Mouse (Mus musculus) MEL (cell line): ENCODE measurements around the gene Syt2. TPM values are rescaled to one million over a fixed set of nuclear protein-coding genes. Genes with fewer than 3 reads are reported as not detected.

ENCODE experiments used
- DNase-seq: peaks from one replicate; pipeline ENCODE4 v3.0.0; 2011; ENCODE audit warnings: low read depth, low spot score
- H3K27ac ChIP-seq: 2 replicates; pipeline ENCODE4 v1.5.1; 2012; ENCODE audit warnings: low read depth, mild to moderate bottlenecking, control low read depth, low read length, moderate library complexity; ENCODE audit not compliant: control insufficient read depth
- H3K27me3 ChIP-seq, 2 experiments: fragments of 150-350 bp in 1 of 2; sonication (generic) in 1 of 2; 2 replicates each; pipeline ENCODE4 v1.6.1; 2012; ENCODE audit warnings: low read length in 2 of 2, mild to moderate bottlenecking in 2 of 2, improper control_type of control experiment in 1 of 2, moderate library complexity in 1 of 2; ENCODE audit not compliant: insufficient read depth in 2 of 2, control insufficient read depth in 1 of 2
- H3K36me3 ChIP-seq, 2 experiments: 2 replicates each; pipeline ENCODE4 v1.6.1; 2012 to 2014; ENCODE audit warnings: low read length in 2 of 2, improper control_type of control experiment in 1 of 2, inconsistent platforms in 1 of 2, mild to moderate bottlenecking in 1 of 2; ENCODE audit not compliant: insufficient read depth in 2 of 2, control insufficient read depth in 1 of 2
- H3K4me1 ChIP-seq, 2 experiments: fragments of 150-350 bp in 1 of 2; sonication (generic) in 1 of 2; 2 replicates each; pipeline ENCODE4 v1.6.1; 2012; ENCODE audit warnings: low read length in 2 of 2, improper control_type of control experiment in 1 of 2, mild to moderate bottlenecking in 1 of 2; ENCODE audit not compliant: insufficient read depth in 2 of 2, control insufficient read depth in 1 of 2
- H3K4me3 ChIP-seq, 2 experiments: fragments of 150-350 bp in 1 of 2; sonication (generic) in 1 of 2; 2 replicates each; pipeline ENCODE4 v1.5.1; 2012; ENCODE audit warnings: low read depth in 2 of 2, low read length in 2 of 2, mild to moderate bottlenecking in 2 of 2, moderate library complexity in 2 of 2, control low read depth in 1 of 2, improper control_type of control experiment in 1 of 2; ENCODE audit not compliant: control insufficient read depth in 1 of 2, insufficient read depth in 1 of 2
- H3K79me2 ChIP-seq: 2 replicates; pipeline ENCODE4 v1.6.1; 2012; ENCODE audit warnings: mild to moderate bottlenecking, low read length, moderate library complexity; ENCODE audit not compliant: control insufficient read depth, poor library complexity, insufficient read depth
- H3K9ac ChIP-seq: 2 replicates; pipeline ENCODE4 v1.6.1; 2012; ENCODE audit warnings: low read depth, mild to moderate bottlenecking, control low read depth, low read length, moderate library complexity; ENCODE audit not compliant: control insufficient read depth, poor library complexity, severe bottlenecking
- H3K9me3 ChIP-seq: fragments of 150-350 bp; sonication (generic); replicated peaks from 2 replicates; pipeline ENCODE4 v1.6.1; 2012; ENCODE audit warnings: mild to moderate bottlenecking, low read length, improper control_type of control experiment, moderate library complexity; ENCODE audit not compliant: insufficient read depth
- BHLHE40 ChIP-seq: IDR thresholded peaks from 2 replicates; pipeline ENCODE4 v1.6.1; 2012; ENCODE audit warnings: low read depth, mild to moderate bottlenecking, inconsistent platforms, low read length, improper control_type of control experiment, borderline replicate concordance
- CHD1 ChIP-seq: IDR thresholded peaks from 2 replicates; pipeline ENCODE4 v1.6.1; 2012; ENCODE audit warnings: low read depth, mild to moderate bottlenecking, inconsistent platforms, low read length, improper control_type of control experiment
- CHD2 ChIP-seq: IDR thresholded peaks from 2 replicates; pipeline ENCODE4 v1.6.1; 2011; ENCODE audit warnings: low read length, improper control_type of control experiment
- CTCF ChIP-seq, 3 experiments: IDR thresholded peaks in 2 of 3; conservative IDR thresholded peaks in 1 of 3; 2 replicates each; pipeline ENCODE4 v1.5.1; 2011 to 2012; ENCODE audit warnings: low read length in 3 of 3, low read depth in 2 of 3, mild to moderate bottlenecking in 2 of 3, improper control_type of control experiment in 1 of 3, inconsistent platforms in 1 of 3, mixed read lengths in 1 of 3, moderate library complexity in 1 of 3; ENCODE audit not compliant: control insufficient read depth in 1 of 3, insufficient read depth in 1 of 3, poor library complexity in 1 of 3, severe bottlenecking in 1 of 3
- E2F4 ChIP-seq: IDR thresholded peaks from 2 replicates; pipeline ENCODE4 v1.6.1; 2011; ENCODE audit warnings: low read depth, low read length, improper control_type of control experiment, borderline replicate concordance
- ELF1 ChIP-seq: IDR thresholded peaks from 2 replicates; pipeline ENCODE4 v1.6.1; 2014; ENCODE audit warnings: low read depth, mild to moderate bottlenecking, inconsistent platforms, low read length, improper control_type of control experiment, moderate library complexity
- ETS1 ChIP-seq: IDR thresholded peaks from 2 replicates; pipeline ENCODE4 v1.6.1; 2012; ENCODE audit warnings: low read depth, mild to moderate bottlenecking, inconsistent platforms, low read length, improper control_type of control experiment, moderate library complexity
- GATA1 ChIP-seq: IDR thresholded peaks from 2 replicates; pipeline ENCODE4 v1.6.1; 2011; ENCODE audit warnings: low read depth, low read length, improper control_type of control experiment
- HCFC1 ChIP-seq: IDR thresholded peaks from 2 replicates; pipeline ENCODE4 v1.6.1; 2012; ENCODE audit warnings: low read depth, mild to moderate bottlenecking, inconsistent platforms, low read length, improper control_type of control experiment, moderate library complexity
- MAZ ChIP-seq: IDR thresholded peaks from 2 replicates; pipeline ENCODE4 v1.6.1; 2012; ENCODE audit warnings: low read depth, mild to moderate bottlenecking, inconsistent platforms, low read length, improper control_type of control experiment
- NELFE ChIP-seq: IDR thresholded peaks from 2 replicates; pipeline ENCODE4 v1.6.1; 2011; ENCODE audit warnings: low read depth, low read length, improper control_type of control experiment
- NRF1 ChIP-seq: IDR thresholded peaks from 2 replicates; pipeline ENCODE4 v1.6.1; 2014; ENCODE audit warnings: low read depth, mild to moderate bottlenecking, inconsistent platforms, low read length, improper control_type of control experiment, moderate library complexity; ENCODE audit not compliant: poor library complexity, insufficient read depth, severe bottlenecking
- POLR2A ChIP-seq, 2 experiments: IDR thresholded peaks; 2 replicates each; pipeline ENCODE4 v1.6.1; 2011 to 2012; ENCODE audit warnings: low read length in 2 of 2, mild to moderate bottlenecking in 2 of 2, control low read depth in 1 of 2, improper control_type of control experiment in 1 of 2, low read depth in 1 of 2, moderate library complexity in 1 of 2; ENCODE audit not compliant: control insufficient read depth in 1 of 2, insufficient read depth in 1 of 2, poor library complexity in 1 of 2
- POLR2AphosphoS5 ChIP-seq: IDR thresholded peaks from 2 replicates; pipeline ENCODE4 v1.6.1; 2012; ENCODE audit warnings: low read depth, borderline replicate concordance, mild to moderate bottlenecking, inconsistent platforms, low read length, moderate library complexity, mixed read lengths
- RAD21 ChIP-seq: IDR thresholded peaks from 2 replicates; pipeline ENCODE4 v1.6.1; 2011; ENCODE audit warnings: mild to moderate bottlenecking, low read depth, low read length, improper control_type of control experiment
- RCOR1 ChIP-seq: IDR thresholded peaks from 2 replicates; pipeline ENCODE4 v1.6.1; 2012; ENCODE audit warnings: low read depth, mild to moderate bottlenecking, inconsistent platforms, low read length, improper control_type of control experiment
- SIN3A ChIP-seq: IDR thresholded peaks from 2 replicates; pipeline ENCODE4 v1.6.1; 2012; ENCODE audit warnings: low read length, improper control_type of control experiment, inconsistent platforms
- SMC3 ChIP-seq: IDR thresholded peaks from 2 replicates; pipeline ENCODE4 v1.6.1; 2011; ENCODE audit warnings: low read depth, low read length, improper control_type of control experiment
- TBP ChIP-seq: IDR thresholded peaks from 2 replicates; pipeline ENCODE4 v1.8.0; 2011; ENCODE audit warnings: low read depth, low read length, improper control_type of control experiment
- TCF12 ChIP-seq: IDR thresholded peaks from 2 replicates; pipeline ENCODE4 v1.6.1; 2014; ENCODE audit warnings: low read depth, mild to moderate bottlenecking, inconsistent platforms, low read length, improper control_type of control experiment, moderate library complexity
- USF1 ChIP-seq: IDR thresholded peaks from 2 replicates; pipeline ENCODE4 v1.6.1; 2014; ENCODE audit warnings: low read depth, mild to moderate bottlenecking, inconsistent platforms, low read length, improper control_type of control experiment, moderate library complexity
- ZC3H11A ChIP-seq: IDR thresholded peaks from 2 replicates; pipeline ENCODE4 v1.6.1; 2012; ENCODE audit warnings: low read depth, mild to moderate bottlenecking, inconsistent platforms, low read length, improper control_type of control experiment
- ZKSCAN1 ChIP-seq: IDR thresholded peaks from 2 replicates; pipeline ENCODE4 v1.6.1; 2012; ENCODE audit warnings: low read depth, mild to moderate bottlenecking, inconsistent platforms, low read length, improper control_type of control experiment, moderate library complexity
- ZMIZ1 ChIP-seq: IDR thresholded peaks from 2 replicates; pipeline ENCODE4 v1.6.1; 2012; ENCODE audit warnings: low read depth, mild to moderate bottlenecking, inconsistent platforms, low read length, improper control_type of control experiment, moderate library complexity
- ZNF384 ChIP-seq: IDR thresholded peaks from 2 replicates; pipeline ENCODE4 v1.6.1; 2012; ENCODE audit warnings: low read depth, mild to moderate bottlenecking, inconsistent platforms, low read length, improper control_type of control experiment
- polyA plus RNA-seq, 2 experiments: library from polyadenylated mRNA; stranded (reverse) in 1 of 2; unstranded in 1 of 2; fragments of >175 nt in 1 of 2; fragments of >200 nt in 1 of 2; gene quantifications; 2 replicates each; pipeline versions ENCODE4 v1.2.1 to v1.2.4; 2012; ENCODE audit warnings: low replicate concordance in 2 of 2, low read depth in 1 of 2; ENCODE audit not compliant: insufficient read length in 2 of 2, insufficient read depth in 1 of 2, missing spikeins in 1 of 2
- total RNA-seq: library from RNA; depleted of rRNA; stranded (reverse); fragments of 300-350 nt; gene quantifications from 2 replicates; pipeline ENCODE4 v1.2.3, GENCODE M21; 2012

Gene Syt2
- total and polyA plus RNA-seq, 3 experiments: 0.31 TPM; not detected in 2

DNA sequence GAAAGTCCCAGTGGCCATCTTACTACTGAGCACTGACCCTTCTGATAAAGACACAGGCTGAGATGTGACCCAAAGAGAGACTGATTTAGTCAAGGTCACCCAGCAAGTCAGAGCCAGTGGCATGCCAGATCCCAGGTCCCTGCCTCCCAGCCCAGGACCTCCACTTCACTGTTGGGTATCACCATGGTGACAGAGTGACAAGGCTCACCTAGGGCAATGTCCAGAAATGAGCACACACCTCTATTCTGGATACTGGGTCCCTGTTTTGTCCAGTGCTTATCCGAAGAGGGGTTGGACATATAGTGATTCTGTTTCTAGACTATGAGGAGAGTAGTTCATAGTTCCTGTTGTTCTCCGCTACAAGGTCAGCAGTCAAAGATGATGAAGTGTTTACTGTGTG is 56.8 kb downstream of the Syt2 start:
- no peak for DNase-seq
- H3K36me3 ChIP-seq: no peaks in the 10 kb centered on the region
- no peaks in the 10 kb centered on the region for H3K4me1 ChIP-seq
- no peak overlapping the region for H3K4me3 ChIP-seq
- H3K9me3 ChIP-seq: no peaks in the 10 kb centered on the region
- no peak overlapping the region for H3K27ac ChIP-seq
- no peaks in the 10 kb centered on the region for H3K79me2 ChIP-seq
- H3K9ac ChIP-seq: no peak overlapping the region
- peaks cover 0 to 9% of the 10 kb centered on the region in 2 experiments; a peak in 2 of 4 replicates for H3K27me3 ChIP-seq
- no peak for TF ChIP-seq BHLHE40
- no peak for TF ChIP-seq MAZ
- TF ChIP-seq HCFC1: no peak
- no peak for TF ChIP-seq ZMIZ1
- no peak for TF ChIP-seq RAD21

DNA sequence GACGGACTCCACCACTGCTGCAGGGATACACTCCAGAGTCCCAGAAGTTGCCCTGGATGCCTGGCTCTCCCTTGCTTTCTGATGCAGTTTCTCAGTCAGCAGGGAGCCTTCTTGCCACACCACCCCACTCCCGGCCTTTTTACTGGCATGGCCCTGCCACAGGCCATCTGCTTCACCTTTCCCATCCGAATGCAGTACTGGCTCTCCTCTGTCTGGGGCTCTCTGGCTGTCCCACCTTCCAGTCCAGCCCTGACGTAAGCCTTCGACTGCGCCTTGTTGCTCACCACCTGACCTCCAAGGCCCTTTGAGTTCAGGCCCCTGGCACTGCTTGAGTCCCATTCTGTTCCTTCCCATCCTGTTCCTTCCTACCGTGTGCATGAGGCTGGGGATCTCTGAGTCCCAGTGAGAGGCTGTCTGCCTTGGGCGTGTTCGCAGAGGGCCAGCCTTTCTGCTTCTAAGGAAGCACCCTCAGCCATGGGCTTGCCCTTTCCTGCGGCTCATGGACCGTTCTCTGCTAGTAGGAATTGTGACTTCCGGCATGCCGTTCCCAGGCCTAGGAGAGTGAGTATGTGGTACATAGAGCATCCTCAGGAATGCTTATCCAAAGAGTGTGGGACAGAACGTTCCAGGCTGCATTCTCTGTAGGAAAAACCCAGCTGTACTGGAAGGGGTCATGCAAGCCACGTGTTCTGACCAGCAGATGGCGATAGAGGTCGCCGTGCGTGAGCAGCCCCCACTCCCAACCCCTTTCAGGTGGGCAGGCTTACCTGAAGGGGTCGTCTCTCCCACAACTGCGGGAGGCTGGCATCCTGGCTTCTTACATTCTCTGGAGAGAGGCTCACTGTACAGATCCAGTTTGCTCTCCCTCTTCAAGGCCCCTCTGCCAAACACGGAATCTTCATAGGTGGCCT is 58.2 kb downstream of the Syt2 start:
- no peaks in the 10 kb centered on the region for H3K79me2 ChIP-seq
- peaks cover 0 to under 1% of the 10 kb centered on the region in 2 experiments; a peak in 1 of 4 replicates for H3K27me3 ChIP-seq
- no peaks in the 10 kb centered on the region for H3K36me3 ChIP-seq
- no peak overlapping the region for H3K4me3 ChIP-seq
- no peak overlapping the region for H3K27ac ChIP-seq
- H3K9me3 ChIP-seq: no peaks in the 10 kb centered on the region
- H3K9ac ChIP-seq: no peak overlapping the region
- TF ChIP-seq USF1 (no peak), CHD1 (no peak), CHD2 (no peak), ZNF384 (no peak), ELF1 (no peak), SMC3 (peak; percentile 72), GATA1 (no peak), ETS1 (no peak), E2F4 (no peak), CTCF (IDR thresholded peaks at IDR 0.05 in 2 of 3, conservative IDR thresholded peaks at IDR 0.05 in 1 of 3; ENCODE audit: control insufficient read depth in 1 of 3, insufficient read depth in 1 of 3, low read depth in 2 of 3, low read length in 3 of 3, poor library complexity in 1 of 3, severe bottlenecking in 1 of 3) (peak; percentile 72 to 96 (median 92)), MAZ (0 out of 2 replicates have a peak, but pooled peaks have one; percentile 38), ZKSCAN1 (no peak), RAD21 (peak; percentile 56), RCOR1 (no peak), NELFE (no peak), ZMIZ1 (no peak), ZC3H11A (peak; percentile 58), POLR2AphosphoS5 (no peak), TBP (no peak), SIN3A (no peak), BHLHE40 (no peak), TCF12 (no peak), NRF1 (no peak), POLR2A (IDR thresholded peaks at IDR 0.05; ENCODE audit: control insufficient read depth in 1 of 2, insufficient read depth in 1 of 2, low read depth in 1 of 2, low read length in 2 of 2, poor library complexity in 1 of 2) (no peak)
- no peaks in the 10 kb centered on the region for H3K4me1 ChIP-seq
- peak; percentile 36 for DNase-seq
